Mouse (Mus musculus) midbrain, embryonic 12.5 days (tissue): Measurements from ENCODE around the gene Sec1. TPM values are rescaled to one million over a fixed set of nuclear protein-coding genes. Genes with fewer than 3 reads are reported as not detected.

Experiments
- ATAC-seq: fragments of 200-750 bp; cut with Nextera tagmentation; 2 replicates; pipeline ENCODE4 v1.8.0; 2017; ENCODE audit warnings: low read depth, moderate TSS enrichment, moderate library complexity; ENCODE audit not compliant: low FRiP score
- H3K27ac ChIP-seq: fragments of 300-500 bp; sonication (generic); replicated peaks from 2 replicates; pipeline ENCODE4 v1.5.1; 2016; ENCODE audit warnings: mild to moderate bottlenecking
- H3K27me3 ChIP-seq: fragments of 300-500 bp; sonication (generic); 2 replicates; pipeline ENCODE4 v1.6.1; 2016; ENCODE audit warnings: mild to moderate bottlenecking
- H3K36me3 ChIP-seq: fragments of 300-500 bp; sonication (generic); 2 replicates; pipeline ENCODE4 v1.6.1; 2016
- H3K4me1 ChIP-seq: fragments of 300-500 bp; sonication (generic); 2 replicates; pipeline ENCODE4 v1.6.1; 2016
- H3K4me2 ChIP-seq: fragments of 300-500 bp; sonication (generic); replicated peaks from 2 replicates; pipeline ENCODE4 v1.6.1; 2016; ENCODE audit warnings: mild to moderate bottlenecking, moderate library complexity
- H3K4me3 ChIP-seq: fragments of 300-500 bp; sonication (generic); 2 replicates; pipeline ENCODE4 v1.5.1; 2016; ENCODE audit warnings: mild to moderate bottlenecking
- H3K9ac ChIP-seq: fragments of 300-500 bp; sonication (generic); replicated peaks from 2 replicates; pipeline ENCODE4 v1.6.1; 2016; ENCODE audit warnings: mild to moderate bottlenecking, moderate library complexity
- H3K9me3 ChIP-seq: fragments of 300-500 bp; sonication (generic); 2 replicates; pipeline ENCODE4 v1.6.1; 2016; ENCODE audit warnings: mild to moderate bottlenecking
- WGBS: fragments of 180-500 bp; shearing (Covaris S2); methylation state at CpG from one replicate; pipeline ENCODE4 v1.1.7; 2016; 5-methylcytosine and 5-hydroxymethylcytosine counted together
- polyA plus RNA-seq: library from polyadenylated mRNA; unstranded; fragments of >200 nt; fragmentation: Nextera tagmentation; extraction: Ambion mirVana; gene quantifications from 2 replicates; pipeline ENCODE4 v1.2.1, GENCODE M21; 2016

Sec1 gene
- polyA plus RNA-seq, 1 experiment from 2014 or later, result 0.80 TPM

GRCm38 (mm10) chr7:45628364-45629294, 65.6 kb downstream of the Sec1 start:
- peak overlapping the region; percentile 78 for H3K4me2 ChIP-seq
- peak overlapping the region; percentile 67 for H3K9ac ChIP-seq
- under 1% methylated on average over 97 of the region's 105 CpGs for WGBS
- peaks cover 73% of the 10 kb centered on the region for H3K27me3 ChIP-seq
- H3K9me3 ChIP-seq, result no peaks in the 10 kb centered on the region
- peaks cover 12% of the 10 kb centered on the region; the same call in 1 of the 2 replicates for H3K4me1 ChIP-seq
- ATAC-seq, result peak; percentile 75
- H3K36me3 ChIP-seq, result no peaks in the 10 kb centered on the region
- H3K27ac ChIP-seq, result peak overlapping the region; percentile 69
- H3K4me3 ChIP-seq, result peak overlapping the region; percentile 54

Other genes with a start within 250 kb of the Sec1 start
- 5,715 and 6,077 TPM in 2 replicates for gene Ftl1, start 234.5 kb downstream of the Sec1 start, polyA plus RNA-seq
- 241 and 250 TPM in 2 replicates for gene Bax, start 227.5 kb downstream of the Sec1 start, polyA plus RNA-seq
- 0.22 TPM in 2 replicates for gene Tulp2, start 212.5 kb downstream of the Sec1 start, polyA plus RNA-seq
- gene Gm45808, start 207.6 kb downstream of the Sec1 start, polyA plus RNA-seq, result not detected in 2 replicates
- 3.2 and 3.6 TPM in 2 replicates for gene Dhdh, start 205.6 kb downstream of the Sec1 start, polyA plus RNA-seq
- 102 and 106 TPM in 2 replicates for gene Nucb1, start 184.0 kb downstream of the Sec1 start, polyA plus RNA-seq
- 15.4 and 18.5 TPM in 2 replicates for gene Ppp1r15a, start 168.1 kb downstream of the Sec1 start, polyA plus RNA-seq
- gene Plekha4, start 168.1 kb downstream of the Sec1 start, polyA plus RNA-seq, result 0.70 and 0.96 TPM in 2 replicates
- 0.78 TPM in 1 of 2 replicates, not detected in the other for gene Hsd17b14, start 139.5 kb downstream of the Sec1 start, polyA plus RNA-seq
- 23.2 and 23.8 TPM in 2 replicates for gene Bcat2, start 124.2 kb downstream of the Sec1 start, polyA plus RNA-seq
- gene Fgf21, start 78.9 kb downstream of the Sec1 start, polyA plus RNA-seq, result not detected in 2 replicates
- gene Fut1, start 77.1 kb downstream of the Sec1 start, polyA plus RNA-seq, result not detected in 2 replicates
- gene Izumo1, start 72.6 kb downstream of the Sec1 start, polyA plus RNA-seq, result 0.18 and 0.31 TPM in 2 replicates
- gene Rasip1, start 66.9 kb downstream of the Sec1 start, polyA plus RNA-seq, result 10.7 and 11.6 TPM in 2 replicates
- gene Mamstr, start 54.4 kb downstream of the Sec1 start, polyA plus RNA-seq, result 2.3 and 2.7 TPM in 2 replicates
- 0.10 and 0.33 TPM in 2 replicates for gene Fut2, start 28.0 kb downstream of the Sec1 start, polyA plus RNA-seq
- gene Ntn5, start 10.4 kb downstream of the Sec1 start, polyA plus RNA-seq, result 0.31 TPM in 1 of 2 replicates, not detected in the other
- gene Car11, start 5.4 kb upstream of the Sec1 start, polyA plus RNA-seq, result 17.0 and 18.8 TPM in 2 replicates
- gene Dbp, start 10.7 kb upstream of the Sec1 start, polyA plus RNA-seq, result 4.5 and 4.6 TPM in 2 replicates
- 688 and 721 TPM in 2 replicates for gene Rpl18, start 21.1 kb upstream of the Sec1 start, polyA plus RNA-seq
- gene Sphk2, start 23.6 kb upstream of the Sec1 start, polyA plus RNA-seq, result 24.0 and 25.8 TPM in 2 replicates
- 1.3 and 1.6 TPM in 2 replicates for gene Fam83e, start 26.8 kb upstream of the Sec1 start, polyA plus RNA-seq
- gene Spaca4, start 31.4 kb upstream of the Sec1 start, polyA plus RNA-seq, result not detected in 2 replicates
- 10.6 and 11.1 TPM in 2 replicates for gene Lmtk3, start 89.3 kb upstream of the Sec1 start, polyA plus RNA-seq
- gene Sult2b1, start 90.3 kb upstream of the Sec1 start, polyA plus RNA-seq, result 1.5 and 2.2 TPM in 2 replicates
- gene Cyth2, start 120.2 kb upstream of the Sec1 start, polyA plus RNA-seq, result 288 and 293 TPM in 2 replicates
- gene Kcnj14, start 130.4 kb upstream of the Sec1 start, polyA plus RNA-seq, result 0.46 and 1.1 TPM in 2 replicates
- gene Grwd1, start 136.5 kb upstream of the Sec1 start, polyA plus RNA-seq, result 50.1 and 50.2 TPM in 2 replicates
- gene Kdelr1, start 178.4 kb upstream of the Sec1 start, polyA plus RNA-seq, result 40.6 and 54.6 TPM in 2 replicates
- 0.60 and 1.0 TPM in 2 replicates for gene Grin2d, start 184.0 kb upstream of the Sec1 start, polyA plus RNA-seq
- gene Syngr4, start 202.3 kb upstream of the Sec1 start, polyA plus RNA-seq, result 0.34 and 0.42 TPM in 2 replicates
- 4.4 and 4.9 TPM in 2 replicates for gene Tmem143, start 202.5 kb upstream of the Sec1 start, polyA plus RNA-seq
- 33.9 and 46.5 TPM in 2 replicates for gene Emp3, start 227.0 kb upstream of the Sec1 start, polyA plus RNA-seq
- 2.2 and 3.4 TPM in 2 replicates for gene Ccdc114, start 229.7 kb upstream of the Sec1 start, polyA plus RNA-seq